ENCODE assay signal across 14 mouse cellular contexts in the genomic region with DNA sequence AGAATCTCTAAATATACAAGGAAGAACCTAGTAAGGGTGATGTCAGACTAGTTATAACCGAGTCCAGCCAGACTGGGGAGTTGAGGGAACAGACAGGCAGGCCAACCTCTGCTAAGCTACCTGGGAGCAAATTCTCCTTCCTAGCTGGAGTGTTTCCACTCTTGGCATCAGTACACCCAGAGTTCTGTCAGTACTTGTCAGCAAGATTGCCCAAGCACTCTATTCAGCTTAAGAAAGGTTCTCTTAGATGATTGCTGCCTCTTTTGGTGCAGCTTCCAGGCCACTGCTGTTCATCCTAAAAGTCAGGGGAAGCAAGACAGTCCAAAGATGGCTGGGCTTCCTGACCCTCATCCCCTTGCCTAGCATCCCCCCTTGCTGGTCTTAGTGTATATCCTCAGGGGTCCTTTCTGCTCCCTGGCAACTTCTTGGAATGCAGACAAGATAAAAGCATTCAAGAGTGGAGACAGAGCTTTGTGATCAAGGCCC. TPM values are rescaled to one million over a fixed set of nuclear protein-coding genes. Genes with fewer than 3 reads are reported as not detected.
A peak's percentile ranks its signal among the peaks of the same experiment; 100 is the strongest.
DNase-seq lines count a peak whose midpoint lies in the region; ATAC-seq and TF ChIP-seq lines count a peak whose summit lies in the region.
"Had no signal": no experiment of that assay in that cellular context is flagged by ENCODE, and none has a peak within 500 bp of the region (broad histone marks: within the 10 kb centered on the region; RNA-seq: fewer than 3 reads in every experiment).

No protein-coding gene starts in this region.

- H3K4me3 ChIP-seq in heart, embryonic 14.5 days (ENCODE audit: control insufficient read depth in 1 of 2, insufficient read depth in 1 of 2, low read depth in 1 of 2, low read length in 2 of 2) = no peak overlapping the region
- H3K4me3 ChIP-seq in limb, embryonic 14.5 days (replicated peaks; ENCODE audit: low read length) = no peak overlapping the region
- no peak overlapping the region for H3K4me3 ChIP-seq in limb, embryonic 10.5 days
- H3K4me3 ChIP-seq in brown adipose tissue, adult 24 weeks (ENCODE audit: insufficient read depth, low read depth, low read length) = no peak overlapping the region
- H3K4me3 ChIP-seq: embryonic facial prominence, embryonic 12.5 days; forebrain, embryonic 15.5 days; midbrain, embryonic 13.5 days had no signal

- H3K9me3 ChIP-seq in heart, embryonic 14.5 days (ENCODE audit: control insufficient read depth, low read length) = no peaks in the 10 kb centered on the region
- H3K9me3 ChIP-seq in limb, embryonic 14.5 days (ENCODE audit: control insufficient read depth, low read length) = no peaks in the 10 kb centered on the region
- no peaks in the 10 kb centered on the region for H3K9me3 ChIP-seq in limb, embryonic 10.5 days (replicated peaks)
- H3K9me3 ChIP-seq: embryonic facial prominence, embryonic 12.5 days; forebrain, embryonic 15.5 days; midbrain, embryonic 13.5 days had no signal

- peaks cover 15 to 31% of the 10 kb centered on the region in 2 experiments for H3K4me1 ChIP-seq in heart, embryonic 14.5 days (ENCODE audit: control insufficient read depth in 2 of 2, insufficient read depth in 2 of 2, low read length in 2 of 2)
- no peaks in the 10 kb centered on the region for H3K4me1 ChIP-seq in limb, embryonic 14.5 days (ENCODE audit: control insufficient read depth, insufficient read depth, low read length)
- H3K4me1 ChIP-seq in limb, embryonic 10.5 days = peaks cover 21% of the 10 kb centered on the region
- H3K4me1 ChIP-seq in brown adipose tissue, adult 24 weeks (ENCODE audit: control insufficient read depth, insufficient read depth, insufficient read length, low read length) = peaks cover 51% of the 10 kb centered on the region

- no peaks in the 10 kb centered on the region for H3K27me3 ChIP-seq in heart, embryonic 14.5 days (ENCODE audit: control insufficient read depth, insufficient read depth, low read length)
- H3K27me3 ChIP-seq in limb, embryonic 14.5 days (ENCODE audit: control insufficient read depth, insufficient read depth, low read length) = no peaks in the 10 kb centered on the region
- no peaks in the 10 kb centered on the region for H3K27me3 ChIP-seq in limb, embryonic 10.5 days (ENCODE audit: low read depth, poor library complexity, severe bottlenecking)
- H3K27me3 ChIP-seq: embryonic facial prominence, embryonic 12.5 days; forebrain, embryonic 15.5 days; midbrain, embryonic 13.5 days had no signal

- no peak for ATAC-seq in heart, embryonic 14.5 days (ENCODE audit: insufficient number of reproducible peaks, insufficient read depth, low FRiP score, low read depth)
- ATAC-seq in limb, embryonic 14.5 days (ENCODE audit: low FRiP score, low read depth) = no peak
- ATAC-seq: forebrain, embryonic 15.5 days; midbrain, embryonic 13.5 days had no signal

- peak overlapping the region; percentile 44; the same call in 1 of the 2 replicates for H3K9ac ChIP-seq in heart, embryonic 14.5 days (ENCODE audit: low read length)
- H3K9ac ChIP-seq in limb, embryonic 14.5 days (ENCODE audit: low read depth, low read length, severe bottlenecking) = no peak overlapping the region
- H3K9ac ChIP-seq: embryonic facial prominence, embryonic 12.5 days; forebrain, embryonic 15.5 days; midbrain, embryonic 13.5 days had no signal

- H3K36me3 ChIP-seq in heart, embryonic 14.5 days (ENCODE audit: control insufficient read depth, insufficient read depth, low read length) = peaks cover 16% of the 10 kb centered on the region
- H3K36me3 ChIP-seq in limb, embryonic 14.5 days (ENCODE audit: control insufficient read depth, insufficient read depth, low read length) = no peaks in the 10 kb centered on the region
- H3K36me3 ChIP-seq in limb, embryonic 10.5 days = peaks cover 15% of the 10 kb centered on the region; the same call in 1 of the 2 replicates

- H3K4me2 ChIP-seq in heart, embryonic 14.5 days (ENCODE audit: low read length) = peak overlapping the region; percentile 37
- H3K4me2 ChIP-seq in limb, embryonic 14.5 days (replicated peaks; ENCODE audit: low read depth, low read length, severe bottlenecking) = no peak overlapping the region
- H3K4me2 ChIP-seq: embryonic facial prominence, embryonic 12.5 days; forebrain, embryonic 15.5 days; midbrain, embryonic 13.5 days had no signal

- H3K27ac ChIP-seq in heart, embryonic 14.5 days (replicated peaks in 1 of 2; ENCODE audit: control insufficient read depth in 1 of 2, insufficient read depth in 1 of 2, low read depth in 2 of 2, low read length in 2 of 2) = peak overlapping the region; percentile 74 to 77
- H3K27ac ChIP-seq in limb, embryonic 14.5 days (replicated peaks; ENCODE audit: low read depth, low read length) = no peak overlapping the region
- H3K27ac ChIP-seq in limb, embryonic 10.5 days = no peak overlapping the region
- peak overlapping the region; percentile 98 for H3K27ac ChIP-seq in brown adipose tissue, adult 24 weeks (replicated peaks; ENCODE audit: low read depth, low read length)
- H3K27ac ChIP-seq: embryonic facial prominence, embryonic 12.5 days; forebrain, embryonic 15.5 days; midbrain, embryonic 13.5 days had no signal

- WGBS in heart, embryonic 14.5 days = 0% methylated on average over 1 of the region's 1 CpGs
- WGBS in limb, embryonic 14.5 days = 80% methylated on average over 1 of the region's 1 CpGs
- 74% methylated on average over 1 of the region's 1 CpGs for WGBS in limb, embryonic 10.5 days

- DNase-seq in heart, adult 9 months (ENCODE audit: low spot score in 2 of 2) = no peak
- DNase-seq in limb, embryonic 14.5 days (ENCODE audit: low spot score) = peak; percentile 20
- no peak for DNase-seq in limb, embryonic 10.5 days (ENCODE audit: low spot score)
- peak; percentile 93 for DNase-seq in gonadal fat pad, adult 2 months (ENCODE audit: low read depth)
- DNase-seq in embryo, embryonic 10 days (ENCODE audit: low spot score) = no peak
- DNase-seq in cerebellum, postnatal 36 days = no peak
- DNase-seq: cerebellum, adult 9-11 months; gastrocnemius, postnatal 10 days; retina, postnatal 1 day had no signal

- no peak for TF ChIP-seq POLR2A in limb, embryonic 14.5 days (IDR thresholded peaks at IDR 0.05; ENCODE audit: borderline replicate concordance, extremely low read depth, insufficient read depth, insufficient read length)

RNA-seq across cellular contexts. Expression of a gene that starts 24.3 kb away (rescaled TPM):
- polyA plus RNA-seq in heart, embryonic 14.5 days (2014; fragmentation: Nextera tagmentation; extraction: Ambion mirVana) = 6.5 and 6.9 TPM in 2 replicates
- 10.8 and 11.0 TPM in 2 replicates for polyA plus RNA-seq in limb, embryonic 14.5 days (2012; rRNA removed)
- polyA plus RNA-seq in limb, embryonic 14.5 days (2014; fragmentation: Nextera tagmentation; extraction: Ambion mirVana) = 10.2 and 11.9 TPM in 2 replicates
- polyA plus RNA-seq in limb, embryonic 10.5 days (2016; fragmentation: Nextera tagmentation; extraction: Ambion mirVana) = 6.4 TPM in 2 replicates
- 5.0 and 6.0 TPM in 2 replicates for polyA plus RNA-seq in brown adipose tissue, adult 24 weeks (2012; ENCODE audit: insufficient read depth, insufficient read length, missing spikeins)
- 9.8 and 13.0 TPM in 2 replicates for polyA plus RNA-seq in gonadal fat pad, adult 2 months (2012; rRNA removed)

Comparison
In these comparisons a context has a peak if more than half of its experiments do, and no peak if none do; other contexts are left out.
1. DNase-seq: peak in limb, embryonic 14.5 days (single experiment) and gonadal fat pad, adult 2 months (single experiment); none in heart, adult 9 months (0 of 2), limb, embryonic 10.5 days (single experiment), embryo, embryonic 10 days (single experiment) and cerebellum, postnatal 36 days (0 of 2).
2. H3K27ac ChIP-seq: peak in heart, embryonic 14.5 days (2 of 2) and brown adipose tissue, adult 24 weeks (single experiment); none in limb, embryonic 14.5 days (single experiment) and limb, embryonic 10.5 days (single experiment).